Mouse (Mus musculus) kidney, embryonic 16.5 days (tissue): ENCODE data around the gene P3h1. TPM values are rescaled to one million over a fixed set of nuclear protein-coding genes. Genes with fewer than 3 reads are reported as not detected.

Experiments used
- ATAC-seq: fragments of 200-750 bp; cut with Nextera tagmentation; 2 replicates; pipeline ENCODE4 v1.8.0; 2017; ENCODE audit warnings: moderate TSS enrichment; ENCODE audit not compliant: low FRiP score, low TSS enrichment
- H3K27ac ChIP-seq: fragments of 300-500 bp; sonication (generic); 2 replicates; pipeline ENCODE4 v1.5.1; 2014; ENCODE audit warnings: low read length
- H3K27me3 ChIP-seq: fragments of 300-500 bp; sonication (generic); 2 replicates; pipeline ENCODE4 v1.6.1; 2014; ENCODE audit warnings: low read length, control low read depth, mixed read lengths; ENCODE audit not compliant: insufficient read depth
- H3K36me3 ChIP-seq: fragments of 300-500 bp; sonication (generic); 2 replicates; pipeline ENCODE4 v1.6.1; 2014; ENCODE audit warnings: low read length, control low read depth, mixed read lengths; ENCODE audit not compliant: insufficient read depth
- H3K4me1 ChIP-seq: fragments of 300-500 bp; sonication (generic); 2 replicates; pipeline ENCODE4 v1.6.1; 2014; ENCODE audit warnings: low read length, control low read depth, mixed read lengths; ENCODE audit not compliant: insufficient read depth
- H3K4me2 ChIP-seq: fragments of 300-500 bp; sonication (generic); replicated peaks from 2 replicates; pipeline ENCODE4 v1.6.1; 2014; ENCODE audit warnings: low read depth, low read length
- H3K4me3 ChIP-seq: fragments of 300-500 bp; sonication (generic); 2 replicates; pipeline ENCODE4 v1.5.1; 2014; ENCODE audit warnings: mild to moderate bottlenecking, low read length
- H3K9ac ChIP-seq: fragments of 300-500 bp; sonication (generic); replicated peaks from 2 replicates; pipeline ENCODE4 v1.6.1; 2014; ENCODE audit warnings: low read length
- H3K9me3 ChIP-seq: fragments of 300-500 bp; sonication (generic); 2 replicates; pipeline ENCODE4 v1.6.1; 2016; ENCODE audit warnings: low read length, control low read depth
- WGBS: fragments of 180-500 bp; shearing (Covaris S2); extraction: QIAGEN DNeasy Blood & Tissue Kit; methylation state at CpG from one replicate; pipeline ENCODE4 v1.1.7; 2014; 5-methylcytosine and 5-hydroxymethylcytosine counted together
- polyA plus RNA-seq: library from polyadenylated mRNA; unstranded; fragments of >200 nt; fragmentation: Nextera tagmentation; extraction: Ambion mirVana; gene quantifications from 2 replicates; pipeline ENCODE4 v1.2.1, GENCODE M21; 2015

P3h1 gene
- polyA plus RNA-seq, 1 experiment from 2014 or later: 35.8 TPM

DNA sequence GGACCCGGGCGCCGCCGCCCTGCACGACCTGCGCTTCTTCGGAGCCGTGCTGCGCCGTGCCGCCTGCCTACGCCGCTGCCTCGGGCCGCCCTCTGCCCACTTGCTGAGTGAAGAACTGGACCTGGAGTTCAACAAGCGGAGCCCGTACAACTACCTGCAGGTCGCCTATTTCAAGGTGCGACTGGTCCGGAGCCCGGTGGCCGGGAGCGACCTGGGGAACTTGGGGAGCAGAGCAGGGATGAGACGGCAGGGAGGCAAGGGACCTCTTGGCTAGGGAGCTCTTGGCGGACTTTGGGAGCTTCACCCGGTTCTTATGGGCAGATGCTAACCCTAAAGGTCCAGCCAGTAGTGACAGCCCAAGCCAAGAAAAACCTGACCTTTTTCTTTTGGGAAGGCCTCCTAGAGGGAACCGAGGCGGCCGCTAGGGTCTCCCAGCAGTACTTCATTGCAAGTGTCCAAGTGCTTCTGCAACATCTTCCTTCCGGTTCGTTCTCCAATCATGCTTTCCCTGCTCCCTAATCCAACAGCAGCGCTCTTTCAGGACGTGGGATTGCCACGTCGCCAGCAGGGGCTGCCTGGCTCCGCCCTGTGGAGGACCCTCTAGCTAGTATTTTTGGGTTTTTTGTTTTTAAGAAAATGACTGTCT lies 664 bp downstream of the P3h1 start:
- under 1% methylated on average over 36 of the region's 36 CpGs for WGBS
- Histone ChIP-seq H3K4me2 (peak overlapping the region; percentile 93), H3K27ac (peak overlapping the region; percentile 65), H3K27me3 (no peaks in the 10 kb centered on the region), H3K4me3 (peak overlapping the region; percentile 95), H3K9ac (peak overlapping the region; percentile 80), H3K9me3 (no peaks in the 10 kb centered on the region), H3K4me1 (peaks cover 17% of the 10 kb centered on the region), H3K36me3 (peaks cover 12% of the 10 kb centered on the region)
- peak; percentile 59 for ATAC-seq

DNA sequence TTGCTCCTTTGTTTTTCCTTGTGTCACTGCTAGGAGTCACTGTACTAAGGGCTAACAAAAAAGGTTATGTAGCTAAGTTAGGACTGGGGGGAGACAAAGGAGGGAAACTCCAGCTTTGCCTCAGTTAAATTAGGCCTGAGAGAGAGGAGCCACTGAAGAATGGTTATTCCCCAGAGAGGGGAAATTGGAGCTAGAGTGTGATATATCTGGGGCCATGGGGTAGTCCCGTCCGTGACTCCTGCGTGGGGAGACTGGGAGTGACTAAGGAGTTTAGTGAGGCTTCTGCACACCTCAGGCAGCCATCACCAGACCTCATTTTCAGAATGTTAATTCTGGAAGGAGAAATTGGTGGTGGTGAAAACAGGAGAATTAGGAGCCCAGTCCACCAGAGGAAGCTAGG lies 1.6 kb downstream of the P3h1 start:
- peak overlapping the region; percentile 30 for H3K9ac ChIP-seq
- 67% methylated on average over 3 of the region's 3 CpGs for WGBS
- H3K4me1 ChIP-seq: peaks cover 18% of the 10 kb centered on the region
- H3K4me2 ChIP-seq: peak overlapping the region; percentile 93
- no peaks in the 10 kb centered on the region for H3K27me3 ChIP-seq
- no peak for ATAC-seq
- H3K9me3 ChIP-seq: no peaks in the 10 kb centered on the region
- peaks cover 9% of the 10 kb centered on the region; the same call in 1 of the 2 replicates for H3K36me3 ChIP-seq
- no peak overlapping the region for H3K27ac ChIP-seq
- H3K4me3 ChIP-seq: peak overlapping the region; percentile 95

GRCm38 (mm10) chr4:119238661-119239060 lies 5.9 kb downstream of the P3h1 start:
- H3K36me3 ChIP-seq: peaks cover 19% of the 10 kb centered on the region
- H3K4me1 ChIP-seq: peaks cover 11% of the 10 kb centered on the region; the same call in 1 of the 2 replicates
- no peaks in the 10 kb centered on the region for H3K9me3 ChIP-seq
- WGBS: 67% methylated on average over 3 of the region's 3 CpGs
- ATAC-seq: no peak
- no peak overlapping the region for H3K27ac ChIP-seq
- H3K4me3 ChIP-seq: no peak overlapping the region
- H3K9ac ChIP-seq: no peak overlapping the region
- no peaks in the 10 kb centered on the region for H3K27me3 ChIP-seq
- H3K4me2 ChIP-seq: no peak overlapping the region

DNA sequence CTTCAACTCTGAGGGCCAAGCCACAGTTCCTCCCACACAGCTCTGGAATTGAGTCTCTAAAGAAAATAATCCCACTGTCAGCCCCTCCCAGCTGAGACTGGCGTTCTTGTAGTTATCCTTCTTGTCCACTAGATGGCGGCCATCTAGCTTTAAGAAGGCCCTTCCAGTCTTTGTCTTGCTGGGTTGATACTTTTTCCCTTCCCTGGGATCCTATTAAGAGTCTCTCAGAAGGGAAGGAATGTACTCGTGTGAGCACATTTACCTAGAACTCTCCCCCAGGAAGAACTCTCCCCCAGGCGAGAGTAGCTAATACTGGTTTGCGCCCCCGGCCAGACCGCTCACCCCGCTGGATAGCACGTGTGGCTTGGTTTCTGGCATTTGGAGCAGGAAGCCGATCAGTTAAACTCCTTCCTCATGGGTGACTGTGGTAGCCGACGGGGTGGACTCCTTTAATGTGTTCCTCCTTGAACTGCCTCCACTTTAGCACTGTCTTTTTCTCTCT lies 6.5 kb downstream of the P3h1 start:
- peak overlapping the region; percentile 37; the same call in 1 of the 2 replicates for H3K4me2 ChIP-seq
- no peaks in the 10 kb centered on the region for H3K9me3 ChIP-seq
- peak overlapping the region; percentile 57; the same call in 1 of the 2 replicates for H3K9ac ChIP-seq
- H3K27ac ChIP-seq: peak overlapping the region; percentile 70
- WGBS: 37% methylated on average over 12 of the region's 12 CpGs
- H3K36me3 ChIP-seq: peaks cover 19% of the 10 kb centered on the region
- no peak overlapping the region for H3K4me3 ChIP-seq
- H3K4me1 ChIP-seq: peaks cover 5% of the 10 kb centered on the region; the same call in 1 of the 2 replicates
- ATAC-seq: peak; percentile 64; the same call in 1 of the 2 replicates
- no peaks in the 10 kb centered on the region for H3K27me3 ChIP-seq

GRCm38 (mm10) chr4:119241664-119242063 lies 8.9 kb downstream of the P3h1 start:
- Histone ChIP-seq H3K36me3 (peaks cover 21% of the 10 kb centered on the region), H3K4me3 (no peak overlapping the region), H3K9me3 (no peaks in the 10 kb centered on the region), H3K27me3 (no peaks in the 10 kb centered on the region), H3K4me1 (0 out of 2 replicates have a peak, but pooled peaks cover 4% of the 10 kb centered on the region), H3K9ac (no peak overlapping the region), H3K27ac (no peak overlapping the region), H3K4me2 (no peak overlapping the region)
- WGBS: 87% methylated on average over 14 of the region's 14 CpGs
- ATAC-seq: no peak

DNA sequence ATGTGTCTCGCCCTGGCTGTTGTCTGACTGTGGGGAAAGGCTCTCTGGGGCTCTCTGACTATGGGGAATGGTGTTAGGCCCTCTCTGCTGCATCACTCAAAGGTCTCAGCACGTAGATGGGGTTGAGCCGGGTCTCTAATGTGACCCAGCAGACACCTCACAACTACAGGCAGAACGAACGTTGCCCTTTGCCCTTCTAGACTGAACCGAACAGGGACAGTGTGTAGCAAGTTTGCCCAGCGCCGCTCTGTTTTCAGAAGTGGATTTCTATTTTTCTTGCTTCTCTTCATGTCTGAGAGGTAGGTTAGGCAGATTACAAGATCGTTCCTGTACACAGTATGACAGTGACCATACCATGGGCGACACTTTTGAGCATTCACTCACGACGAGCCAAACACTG lies 9.9 kb downstream of the P3h1 start:
- peaks cover 5% of the 10 kb centered on the region; the same call in 1 of the 2 replicates for H3K4me1 ChIP-seq
- no peak for ATAC-seq

GRCm38 (mm10) chr4:119244468-119245240 lies 11.9 kb downstream of the P3h1 start:
- Histone ChIP-seq H3K4me1 (peaks cover 10% of the 10 kb centered on the region; the same call in 1 of the 2 replicates), H3K9ac (no peak overlapping the region), H3K9me3 (no peaks in the 10 kb centered on the region), H3K4me2 (no peak overlapping the region), H3K27ac (no peak overlapping the region), H3K4me3 (no peak overlapping the region), H3K27me3 (no peaks in the 10 kb centered on the region), H3K36me3 (peaks cover 26% of the 10 kb centered on the region)
- ATAC-seq: no peak
- WGBS: 80% methylated on average over 22 of the region's 22 CpGs

More for the DNA sequence above, 9.9 kb downstream of the P3h1 start:
- Histone ChIP-seq H3K27me3 (no peaks in the 10 kb centered on the region), H3K4me2 (no peak overlapping the region), H3K4me3 (no peak overlapping the region), H3K9ac (no peak overlapping the region), H3K9me3 (no peaks in the 10 kb centered on the region), H3K27ac (no peak overlapping the region), H3K36me3 (peaks cover 23% of the 10 kb centered on the region)
- WGBS: 92% methylated on average over 12 of the region's 12 CpGs

- H3K4me1 ChIP-seq: peaks cover 10% of the 10 kb centered on the region; the same call in 1 of the 2 replicates
- no peak overlapping the region for H3K9ac ChIP-seq
- no peak overlapping the region for H3K27ac ChIP-seq
- ATAC-seq: no peak
- WGBS: 69% methylated on average over 7 of the region's 7 CpGs
- no peaks in the 10 kb centered on the region for H3K27me3 ChIP-seq
- peaks cover 26% of the 10 kb centered on the region for H3K36me3 ChIP-seq
- H3K9me3 ChIP-seq: no peaks in the 10 kb centered on the region
- no peak overlapping the region for H3K4me2 ChIP-seq
- H3K4me3 ChIP-seq: no peak overlapping the region
These were observed 12.8 kb downstream of the P3h1 start for GRCm38 (mm10) chr4:119245556-119245955.

GRCm38 (mm10) chr4:119245961-119246360 lies 13.2 kb downstream of the P3h1 start:
- Histone ChIP-seq H3K27ac (no peak overlapping the region), H3K9me3 (no peaks in the 10 kb centered on the region), H3K36me3 (peaks cover 25% of the 10 kb centered on the region), H3K4me2 (no peak overlapping the region), H3K4me3 (no peak overlapping the region), H3K4me1 (peaks cover 10% of the 10 kb centered on the region; the same call in 1 of the 2 replicates), H3K27me3 (no peaks in the 10 kb centered on the region), H3K9ac (no peak overlapping the region)
- WGBS: 80% methylated on average over 9 of the region's 9 CpGs
- ATAC-seq: no peak
